Mouse (Mus musculus): ENCODE results near the gene Plppr5.

DNA sequence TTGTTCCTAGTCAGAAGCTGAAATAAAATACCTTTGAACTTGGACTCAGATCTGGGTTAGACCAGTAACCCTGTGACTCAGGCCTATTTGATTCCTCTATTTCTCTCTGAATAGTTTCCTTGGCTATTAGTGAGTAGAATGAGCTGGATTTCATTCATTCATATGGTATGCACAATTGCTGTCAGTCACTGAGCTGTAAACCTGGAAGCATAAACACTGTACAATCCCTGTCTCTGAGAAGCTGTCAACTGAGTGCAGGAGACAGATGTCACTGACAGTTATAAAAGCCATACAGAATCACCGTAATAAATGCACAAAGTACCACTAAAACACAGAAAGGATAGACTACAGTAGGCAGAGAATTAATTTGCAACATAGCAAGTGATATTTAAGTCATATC is 40.2 kb downstream of the Plppr5 start:
- no peak for TF ChIP-seq CTCF (IDR thresholded peaks at IDR 0.05; ENCODE audit: borderline replicate concordance, insufficient read depth, low read length)
- TF ChIP-seq POLR2A (IDR thresholded peaks at IDR 0.05; ENCODE audit: low read depth, low read length), result no peak

Data from embryonic fibroblast, embryonic 13.5 days (primary cell).